Mouse (Mus musculus) ovary, adult 18-20 months (tissue): ENCODE measurements around the gene Dtd2.

Experiments used
- DNase-seq: peaks from one replicate; pipeline ENCODE4 v3.0.0; 2022; ENCODE audit warnings: low spot score, mixed read lengths

The Dtd2 gene

DNA sequence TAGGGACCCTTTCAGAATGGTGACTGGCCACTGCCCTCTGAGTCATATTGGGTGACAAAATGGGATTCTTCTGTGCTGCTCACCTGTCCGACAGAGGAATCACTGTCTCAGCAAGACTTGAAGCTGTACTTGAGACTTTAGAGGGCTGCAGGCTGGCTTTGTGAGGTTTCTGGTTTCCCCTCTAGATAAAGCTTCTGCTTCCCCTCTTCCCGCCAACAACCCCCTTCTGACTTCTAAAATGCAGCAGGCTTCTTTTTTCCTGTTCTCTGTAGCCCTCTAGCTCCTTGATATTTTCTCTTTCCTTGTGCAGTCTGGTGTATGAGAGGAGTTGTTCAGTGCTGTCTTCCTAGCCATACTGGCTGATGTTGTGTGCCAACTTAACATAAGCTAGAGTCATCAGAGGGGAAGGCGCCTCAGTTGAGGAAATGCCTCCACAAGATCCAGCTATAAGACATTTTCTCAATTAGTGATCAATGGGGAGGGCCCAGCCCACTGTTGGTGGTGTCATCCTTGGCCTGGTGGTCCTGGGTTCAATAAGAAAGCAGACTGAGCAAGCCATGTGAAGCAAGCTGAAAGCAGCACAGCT, 21.0 kb downstream of the Dtd2 start:
- no peak for DNase-seq

DNA sequence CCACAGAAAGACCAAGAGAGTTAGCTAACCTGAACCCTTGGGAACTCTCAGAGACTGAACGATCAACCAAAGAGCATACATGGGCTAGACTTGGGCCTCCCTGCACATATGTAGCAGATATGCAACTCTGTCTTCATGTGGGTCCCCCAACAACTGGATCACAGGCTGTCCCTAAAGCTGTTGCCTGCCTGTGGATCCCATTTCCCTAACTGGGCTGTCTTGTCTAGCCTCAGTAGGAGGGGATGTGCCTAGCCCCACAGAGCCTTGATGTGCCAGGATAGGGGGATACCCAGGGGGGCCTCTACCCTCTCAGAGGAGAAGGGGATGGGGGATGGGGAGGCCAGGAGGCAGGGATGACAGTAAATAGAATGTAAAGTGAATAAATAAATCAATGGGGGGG, 22.7 kb downstream of the Dtd2 start:
- no peak for DNase-seq

DNA sequence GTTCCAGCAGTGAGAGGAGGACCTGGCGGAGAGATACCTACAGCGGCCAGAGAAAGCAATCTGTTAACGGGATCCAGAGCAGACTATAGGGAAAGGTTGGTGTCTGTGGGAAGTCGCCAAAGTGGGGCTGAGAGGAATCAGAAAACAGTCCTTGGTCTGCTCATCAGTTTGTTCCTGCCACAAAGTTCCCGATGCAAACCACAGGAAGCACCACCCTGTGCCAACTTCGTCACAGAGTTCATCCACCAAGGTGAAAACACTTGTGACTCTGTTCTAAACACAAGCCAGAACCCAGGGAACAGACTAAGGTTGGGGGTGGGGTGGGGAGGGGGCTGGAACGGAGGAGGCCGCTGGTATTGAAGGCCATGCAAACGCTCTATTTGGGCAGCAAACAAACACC, 29.8 kb downstream of the Dtd2 start:
- no peak for DNase-seq

DNA sequence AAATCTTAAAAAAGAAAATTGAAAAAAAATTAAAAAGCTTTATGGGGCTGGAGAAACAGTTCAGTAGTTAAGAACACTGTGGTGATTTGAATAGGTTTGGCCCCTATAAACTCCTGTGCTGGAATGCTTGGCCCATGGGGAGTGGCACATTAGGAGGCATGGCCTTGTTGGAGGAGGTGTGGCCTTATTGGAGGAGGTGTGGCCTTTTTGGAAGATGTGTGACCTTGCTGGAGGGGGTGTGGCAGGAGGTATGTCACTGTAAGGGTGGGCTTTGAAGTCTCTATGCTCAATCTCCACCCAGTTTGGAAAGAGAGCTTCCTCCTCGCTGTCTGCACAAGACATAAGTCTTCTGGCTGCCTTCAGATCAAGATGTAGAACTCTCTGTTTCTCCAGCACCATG, 31.9 kb downstream of the Dtd2 start:
- DNase-seq: no peak

DNA sequence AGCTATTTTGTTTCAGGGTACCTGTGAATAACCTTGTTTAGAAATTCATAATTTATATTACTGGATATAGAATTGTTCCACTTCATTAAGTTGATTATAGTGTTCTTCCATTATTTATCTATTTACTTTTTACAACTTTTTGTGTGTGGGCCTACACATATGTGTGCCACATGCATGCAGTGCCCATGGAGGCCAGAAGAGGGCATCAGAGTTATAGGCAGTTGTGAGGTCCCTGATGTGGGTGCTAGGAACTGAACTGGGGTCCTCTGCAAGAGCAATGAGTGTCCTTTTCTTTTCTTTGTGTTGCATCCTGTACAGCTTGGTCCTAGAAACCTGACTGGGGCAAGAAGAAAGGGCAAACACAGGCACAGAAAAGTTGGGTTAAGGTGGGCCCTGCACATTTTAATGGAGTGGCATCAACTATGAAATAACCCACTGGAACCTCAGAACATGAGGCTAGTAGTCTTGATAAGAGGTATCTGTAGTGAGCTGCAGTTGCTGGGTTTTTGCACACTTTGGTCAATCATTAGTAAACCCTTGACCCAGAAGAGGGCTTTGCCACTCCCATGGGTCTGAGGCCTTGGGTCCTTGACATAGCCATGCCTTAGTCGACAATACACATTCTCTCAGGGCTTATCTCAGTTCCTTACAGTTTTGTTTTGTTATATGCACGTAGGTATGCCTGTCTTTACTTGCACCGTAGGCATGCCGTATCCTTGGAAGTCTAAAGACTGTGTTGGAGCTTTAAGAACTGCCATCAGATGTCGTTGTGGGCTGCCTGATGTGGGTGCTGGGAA, 33.8 kb downstream of the Dtd2 start:
- no peak for DNase-seq

DNA sequence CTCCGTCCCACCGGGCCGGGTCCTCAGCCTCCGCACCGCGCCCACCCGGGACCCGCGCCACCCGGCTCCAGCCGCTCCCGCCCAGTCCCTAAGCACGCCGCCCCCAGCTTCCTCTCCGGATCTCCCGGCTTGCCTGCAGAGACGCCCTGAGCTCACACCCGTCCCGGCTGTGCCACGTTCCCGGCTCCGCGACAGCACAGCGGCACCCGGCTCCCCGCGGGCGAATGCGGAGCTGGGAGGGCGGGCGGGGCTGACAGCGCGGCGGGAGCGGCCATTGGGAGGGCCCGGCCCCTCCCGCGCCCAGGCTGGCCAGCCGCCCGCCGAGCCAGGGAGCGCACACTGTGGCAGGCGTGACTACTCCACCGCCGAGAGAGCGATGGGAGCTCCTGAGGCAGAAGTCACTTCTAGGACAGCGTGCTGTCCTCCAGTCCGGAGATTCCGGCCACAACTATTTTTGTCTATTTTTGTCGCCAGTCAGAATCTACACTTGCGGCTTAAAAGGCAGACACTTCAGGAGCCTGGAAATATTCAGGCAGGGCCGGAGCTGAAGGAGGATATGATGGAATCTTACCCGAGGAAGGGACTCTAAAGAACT, 35.1 kb downstream of the Dtd2 start, which contains the start of gene Heatr5a:
Gene Heatr5a (minus strand): TSS at position 252 of the 595 bp plus-strand sequence.
- peak; percentile 86 for DNase-seq

DNA sequence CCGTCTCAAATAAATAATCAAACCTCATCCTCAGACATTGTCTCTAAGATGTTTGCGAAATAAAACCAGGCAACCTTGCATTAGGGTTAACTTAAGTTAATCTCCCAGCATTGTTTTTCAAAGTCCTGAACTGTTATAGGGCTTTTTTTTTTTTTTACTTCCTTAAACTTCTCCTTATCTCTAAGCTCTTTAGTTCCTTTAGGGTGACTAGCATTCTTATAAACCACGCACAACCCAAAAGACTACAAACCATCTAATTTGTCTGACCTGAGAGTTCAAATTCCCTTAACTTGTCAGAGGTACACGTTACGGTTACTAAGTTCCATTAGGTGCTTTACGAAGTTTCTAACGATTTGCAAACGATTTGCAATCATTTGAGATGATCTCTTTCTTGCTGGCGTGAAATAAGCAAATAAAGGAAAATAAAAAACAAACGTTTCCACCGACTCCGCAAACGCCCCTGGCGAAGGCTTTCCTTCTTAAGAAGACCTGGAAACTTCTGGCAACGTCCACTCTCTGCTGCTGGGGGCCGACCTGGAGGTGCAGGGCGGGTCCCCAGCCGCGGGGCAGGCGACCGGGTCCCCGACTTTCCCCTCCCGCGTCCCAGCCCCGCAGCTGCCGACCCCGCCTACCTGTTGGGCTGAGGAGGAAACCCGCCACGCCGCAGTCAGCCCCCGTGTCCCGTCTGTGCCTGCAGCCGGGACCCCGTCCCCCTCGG, 35.8 kb downstream of the Dtd2 start:
- DNase-seq: peak; percentile 18

DNA sequence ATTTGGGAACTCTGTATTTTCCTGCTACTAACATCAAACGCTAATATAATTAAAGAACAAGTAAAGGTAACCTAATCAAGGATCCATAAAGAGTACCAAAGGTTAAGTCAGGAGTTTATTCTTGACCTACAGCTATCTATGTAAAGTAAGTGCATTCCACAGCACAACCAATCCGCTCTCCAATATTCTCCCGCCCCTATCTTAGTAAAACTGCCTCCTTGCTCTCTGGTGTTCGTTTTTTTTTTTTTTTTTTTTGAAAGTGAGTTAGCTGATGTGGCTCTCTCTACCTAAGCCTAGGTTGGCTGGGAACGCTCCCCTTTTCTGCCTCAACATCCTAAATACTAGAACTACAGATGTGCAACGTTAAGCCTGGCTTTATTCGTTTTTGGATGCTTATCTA, 36.4 kb downstream of the Dtd2 start:
- DNase-seq: no peak

DNA sequence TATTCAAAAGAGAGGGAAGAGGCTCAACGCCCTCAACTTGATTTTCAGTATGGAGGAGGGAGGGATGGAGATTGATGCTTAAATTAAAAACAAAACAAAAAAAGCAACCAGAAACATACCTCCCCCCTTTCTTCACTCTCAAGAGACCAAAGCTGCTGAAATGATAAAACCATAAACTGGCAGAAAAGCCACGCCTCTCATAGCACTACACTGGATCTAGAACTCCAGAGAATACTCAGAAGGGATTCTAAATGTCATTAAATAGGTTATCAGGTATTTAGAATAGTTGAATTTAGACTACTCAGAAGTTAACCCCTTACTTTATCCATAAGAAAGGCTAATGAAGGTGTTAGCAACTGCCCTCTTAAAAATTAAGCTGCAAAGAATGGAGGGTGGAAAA, 37.2 kb downstream of the Dtd2 start:
- no peak for DNase-seq

DNA sequence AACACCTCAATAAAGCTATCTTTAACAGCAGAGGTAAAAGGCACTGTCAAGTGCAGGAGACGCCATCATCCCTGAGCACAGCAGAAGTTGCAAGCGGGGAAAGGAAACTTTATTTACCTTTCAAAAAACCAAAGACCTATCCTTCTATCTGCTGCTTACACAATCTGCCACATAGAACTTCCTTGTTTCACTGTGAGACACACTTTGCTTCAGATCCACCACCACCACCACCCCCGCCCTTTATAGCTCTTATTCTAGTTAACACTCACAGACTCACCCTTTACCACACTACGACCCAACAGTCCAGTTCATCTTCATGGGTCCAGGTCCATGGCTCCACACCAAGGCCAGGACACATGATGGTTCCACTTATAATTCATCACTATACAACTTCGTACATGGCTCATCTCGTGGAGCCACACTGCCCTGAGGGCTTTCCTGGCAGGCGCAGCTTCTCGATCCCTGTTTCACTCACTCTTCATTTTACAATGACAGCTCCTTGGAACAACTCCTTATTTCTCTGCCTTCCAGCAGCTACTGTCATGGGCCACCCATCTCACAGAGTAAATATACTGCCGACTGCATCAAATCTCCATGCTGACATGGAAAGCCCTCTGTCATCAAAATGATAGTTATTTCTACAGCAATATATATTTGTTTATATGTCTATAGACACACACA, 38.2 kb downstream of the Dtd2 start:
- no peak for DNase-seq

DNA sequence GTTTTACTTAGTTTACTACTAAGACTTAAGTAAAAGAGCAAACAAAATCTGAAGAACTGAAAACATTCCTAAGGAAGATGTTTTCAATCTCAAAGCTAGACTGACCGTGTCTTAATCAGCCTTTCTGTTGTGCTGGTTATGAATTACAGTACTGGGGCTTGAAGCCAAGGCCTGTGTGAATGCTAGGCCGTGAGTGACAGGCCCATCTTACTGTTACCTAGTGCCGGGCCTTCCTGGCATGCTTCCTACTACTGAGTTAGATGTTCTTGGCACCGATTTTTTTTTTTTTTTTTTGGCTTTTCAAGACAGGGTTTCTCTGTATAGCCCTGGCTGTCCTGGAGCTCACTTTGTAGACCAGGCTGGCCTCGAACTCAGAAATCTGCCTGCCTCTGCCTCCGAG, 48.7 kb downstream of the Dtd2 start:
- DNase-seq: no peak

DNA sequence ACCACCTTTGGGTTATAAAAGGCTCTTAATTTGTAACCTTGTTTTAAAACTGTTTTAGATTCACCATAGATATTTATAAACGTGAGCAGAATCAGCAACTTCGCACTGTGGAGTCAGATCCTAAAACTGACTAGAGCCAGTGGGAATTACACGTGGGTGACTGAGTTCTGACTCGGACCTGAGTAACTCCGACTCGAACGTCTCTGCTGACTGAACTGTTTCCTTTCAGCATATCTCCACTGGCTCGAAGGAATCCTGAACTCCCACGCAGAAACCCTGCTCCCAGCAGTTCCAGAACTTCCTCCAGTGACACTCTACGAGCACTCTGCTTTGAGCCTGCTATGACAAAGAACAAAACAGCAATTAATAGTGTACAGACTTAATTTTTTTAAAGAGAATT, 54.0 kb downstream of the Dtd2 start:
- DNase-seq: peak; percentile 33

DNA sequence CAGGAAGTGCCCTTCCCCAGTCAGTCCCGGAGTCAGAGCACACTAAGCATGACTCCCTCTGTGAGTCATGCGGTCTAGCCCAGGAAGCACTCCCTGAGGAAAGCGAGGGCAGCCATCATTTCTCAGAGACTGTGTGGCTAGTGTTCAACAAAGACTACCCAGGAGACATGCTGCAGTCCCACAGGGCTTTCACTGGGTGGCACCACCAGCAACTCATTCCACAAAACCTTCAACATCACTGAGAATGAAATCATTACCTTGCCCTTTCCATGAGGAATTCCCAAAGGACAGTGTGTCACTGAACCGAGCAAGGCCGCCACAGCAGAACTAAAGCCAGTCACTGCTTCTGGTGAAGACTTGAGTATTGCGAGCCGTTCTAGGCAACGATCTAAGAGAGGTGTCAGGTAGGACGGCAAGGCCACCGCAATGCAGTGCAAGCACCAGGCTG, 58.8 kb downstream of the Dtd2 start:
- no peak for DNase-seq

DNA sequence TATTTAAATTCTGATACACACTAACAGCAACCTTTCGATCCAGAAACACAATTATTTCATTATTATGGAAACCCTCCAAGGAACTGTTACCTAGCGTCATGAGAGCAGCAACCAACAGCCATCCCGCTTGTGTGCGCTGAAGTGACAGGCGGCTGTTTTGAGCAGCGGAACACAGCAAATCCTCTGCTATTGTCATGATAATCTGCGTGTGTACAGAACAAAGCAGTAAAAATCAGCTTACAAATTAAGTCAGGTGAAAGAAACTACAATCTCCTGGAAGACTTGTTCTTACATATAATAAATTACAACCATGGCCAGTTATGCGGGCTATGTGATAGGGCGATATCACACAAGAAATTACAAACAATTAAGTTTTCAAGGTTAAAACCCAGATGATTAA, 61.0 kb downstream of the Dtd2 start:
- no peak for DNase-seq

DNA sequence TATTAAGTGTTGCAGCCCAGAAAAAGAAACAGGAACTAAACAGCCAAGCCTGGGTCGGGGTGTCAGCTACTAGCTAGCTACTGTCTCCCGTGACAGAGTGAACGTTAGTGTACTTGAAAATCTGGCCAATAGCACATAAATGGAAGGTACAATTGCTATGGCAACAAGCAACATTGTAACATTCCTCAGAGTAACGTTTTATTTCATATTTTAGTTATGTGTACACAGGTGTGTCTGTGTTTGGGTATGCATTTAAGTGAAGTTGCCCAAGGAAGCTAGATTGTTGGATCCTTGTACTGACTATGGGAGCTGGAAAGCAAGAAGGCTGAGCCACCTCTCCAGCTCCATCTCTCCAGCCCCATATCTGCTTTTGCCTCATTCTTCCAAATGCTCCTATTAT, 66.5 kb downstream of the Dtd2 start:
- no peak for DNase-seq
